Mouse (Mus musculus): ENCODE measurements around the gene Aptx. TPM values are rescaled to one million over a fixed set of nuclear protein-coding genes. Genes with fewer than 3 reads are reported as not detected.

Aptx gene
- 10 to 100 TPM; 30.0 to 32.2 TPM for total RNA-seq (2021)
- long read RNA-seq, experiment 1, full-length matches to known transcripts = 14 of 31 reads
- long read RNA-seq, experiment 1, partial matches to known transcripts = 6 of 31 reads
- long read RNA-seq, experiment 1, other reads (novel, unspliced or antisense) = 11 of 31 reads
- long read RNA-seq, experiment 2, full-length matches to known transcripts = 11 of 21 reads
- long read RNA-seq, experiment 2, partial matches to known transcripts = 3 of 21 reads
- long read RNA-seq, experiment 2, other reads (novel, unspliced or antisense) = 7 of 21 reads

- intact Hi-C loops (cut with DNase I) = loop anchor here (1.0 kb wide), 1 partner anchor 19 kb away; the partner anchor contains the start of gene Dnaja1
- peak; percentile 94 to 97 for DNase-seq (ENCODE audit: extremely low spot score in 1 of 2, low spot score in 2 of 2)
- Histone ChIP-seq H3K4me3 (peak within 1 kb of the TSS; percentile 72), H3K27ac (peak within 1 kb of the TSS; percentile 97)
- TF ChIP-seq CTCF (IDR thresholded peaks at IDR 0.05) = peak; percentile 1; the same call in 1 of the 2 replicates
Observed at GRCm38 (mm10) chr4:40702797-40703709, at the start of gene Aptx. TSS of gene Aptx (minus strand) at chr4:40703194.

- Histone ChIP-seq H3K4me3 (no peak overlapping the region), H3K27ac (no peak overlapping the region)
- intact Hi-C loops (cut with DNase I) = no loop called here
- DNase-seq (ENCODE audit: extremely low spot score in 1 of 2, low spot score in 2 of 2) = no peak
- no peak for TF ChIP-seq CTCF (IDR thresholded peaks at IDR 0.05)
Observed at GRCm38 (mm10) chr4:40735351-40735750, 32.4 kb upstream of the Aptx start.

GRCm38 (mm10) chr4:40731262-40731661 lies 28.3 kb upstream of the Aptx start:
- TF ChIP-seq CTCF (IDR thresholded peaks at IDR 0.05) = no peak
- DNase-seq (ENCODE audit: extremely low spot score in 1 of 2, low spot score in 2 of 2) = no peak
- Histone ChIP-seq H3K27ac (no peak overlapping the region), H3K4me3 (no peak overlapping the region)
- intact Hi-C loops (cut with DNase I) = no loop called here

GRCm38 (mm10) chr4:40727247-40727646 lies 24.3 kb upstream of the Aptx start:
- peak; percentile 8 for TF ChIP-seq CTCF (IDR thresholded peaks at IDR 0.05)
- H3K27ac ChIP-seq = no peak overlapping the region
- DNase-seq (ENCODE audit: extremely low spot score in 1 of 2, low spot score in 2 of 2) = no peak
- intact Hi-C loops (cut with DNase I) = no loop called here
- H3K4me3 ChIP-seq = no peak overlapping the region

GRCm38 (mm10) chr4:40725554-40725953 lies 22.6 kb upstream of the Aptx start:
- intact Hi-C loops (cut with DNase I) = no loop called here
- no peak for DNase-seq (ENCODE audit: extremely low spot score in 1 of 2, low spot score in 2 of 2)
- Histone ChIP-seq H3K27ac (no peak overlapping the region), H3K4me3 (peak overlapping the region; percentile 14; the same call in 1 of the 2 replicates)
- TF ChIP-seq CTCF (IDR thresholded peaks at IDR 0.05) = no peak

- no peak for TF ChIP-seq CTCF (IDR thresholded peaks at IDR 0.05)
- DNase-seq (ENCODE audit: extremely low spot score in 1 of 2, low spot score in 2 of 2) = no peak
- intact Hi-C loops (cut with DNase I) = no loop called here
- Histone ChIP-seq H3K4me3 (peak overlapping the region; percentile 88), H3K27ac (no peak overlapping the region)
Observed at GRCm38 (mm10) chr4:40725141-40725540, 22.1 kb upstream of the Aptx start.

- H3K27ac ChIP-seq = peak overlapping the region; percentile 100
- TF ChIP-seq CTCF (IDR thresholded peaks at IDR 0.05) = no peak
- intact Hi-C loops (cut with DNase I) = loop anchor here (1.0 kb wide), 1 partner anchor 20 kb away; the partner anchor contains the start of gene Aptx
- H3K4me3 ChIP-seq = peak overlapping the region; percentile 88
- peak; percentile 82 to 83 for DNase-seq (ENCODE audit: extremely low spot score in 1 of 2, low spot score in 2 of 2)
Observed at GRCm38 (mm10) chr4:40722687-40723460, 19.9 kb upstream of the Aptx start.

GRCm38 (mm10) chr4:40722011-40722666 lies 19.1 kb upstream of the Aptx start, which contains the start of gene Dnaja1:
TSS of gene Dnaja1 (plus strand) at chr4:40722150.
- intact Hi-C loops (cut with DNase I) = loop anchor here (1.0 kb wide), 1 partner anchor 19 kb away; the partner anchor contains the start of gene Aptx
- H3K27ac ChIP-seq = peak within 1 kb of the TSS; percentile 100
- TF ChIP-seq CTCF (IDR thresholded peaks at IDR 0.05) = no peak; the same call in 1 of the 2 replicates

GRCm38 (mm10) chr4:40720910-40721309 lies 17.9 kb upstream of the Aptx start:
- DNase-seq (ENCODE audit: extremely low spot score in 1 of 2, low spot score in 2 of 2) = no peak
- Histone ChIP-seq H3K27ac (peak overlapping the region; percentile 100), H3K4me3 (no peak overlapping the region)
- intact Hi-C loops (cut with DNase I) = no loop called here
- TF ChIP-seq CTCF (IDR thresholded peaks at IDR 0.05) = no peak

More at GRCm38 (mm10) chr4:40722011-40722666, 19.1 kb upstream of the Aptx start, which contains the start of gene Dnaja1:
- H3K4me3 ChIP-seq = peak within 1 kb of the TSS; percentile 88
- peak; percentile 98 to 99 for DNase-seq (ENCODE audit: extremely low spot score in 1 of 2, low spot score in 2 of 2)

GRCm38 (mm10) chr4:40717141-40717540 lies 14.1 kb upstream of the Aptx start:
- no peak overlapping the region for H3K27ac ChIP-seq
- intact Hi-C loops (cut with DNase I) = no loop called here
- no peak for DNase-seq (ENCODE audit: extremely low spot score in 1 of 2, low spot score in 2 of 2)
- TF ChIP-seq CTCF (IDR thresholded peaks at IDR 0.05) = no peak
- H3K4me3 ChIP-seq = no peak overlapping the region
